Mouse (Mus musculus) megakaryocyte, embryonic 14.5 days (primary cell): ENCODE measurements around the gene Gm884. TPM values are rescaled to one million over a fixed set of nuclear protein-coding genes. Genes with fewer than 3 reads are reported as not detected.

Source experiments
- H3K27me3 ChIP-seq: replicated peaks from 2 replicates; pipeline ENCODE3; 2012; ENCODE audit warnings: inconsistent platforms
- H3K36me3 ChIP-seq: replicated peaks from 2 replicates; pipeline ENCODE3; 2012; ENCODE audit warnings: low read length, inconsistent platforms, mixed read lengths
- H3K4me1 ChIP-seq: 2 replicates; pipeline ENCODE4 v1.6.1; 2012; ENCODE audit warnings: inconsistent platforms
- H3K4me3 ChIP-seq: replicated peaks from 2 replicates; pipeline ENCODE3; 2012; ENCODE audit warnings: moderate library complexity, mild to moderate bottlenecking, inconsistent platforms
- H3K9me3 ChIP-seq: 2 replicates; pipeline ENCODE4 v1.6.1; 2012; ENCODE audit warnings: inconsistent platforms
- FLI1 ChIP-seq: IDR thresholded peaks from 2 replicates; pipeline ENCODE4 v1.6.1; 2012; ENCODE audit warnings: low read length, inconsistent platforms, mixed read lengths
- GATA1 ChIP-seq: IDR thresholded peaks from 3 replicates; pipeline ENCODE4 v1.6.1; 2012; ENCODE audit warnings: mixed read lengths, low read length, inconsistent platforms, borderline replicate concordance
- polyA plus RNA-seq: library from polyadenylated mRNA; stranded (reverse); fragments of >175 nt; gene quantifications from 2 replicates; pipeline ENCODE4 v1.2.3, GENCODE M21; 2012; ENCODE audit warnings: low replicate concordance; ENCODE audit not compliant: insufficient read depth

The Gm884 gene
- polyA plus RNA-seq, 1 experiment = not detected

GRCm38 (mm10) chr11:103504497-103504896 is 116.4 kb downstream of the Gm884 start, which contains the start of gene Lrrc37a:
TSS of gene Lrrc37a (minus strand) at chr11:103504597.
- TF ChIP-seq GATA1 = no peak
- TF ChIP-seq FLI1 = no peak
- no peaks in the 10 kb centered on the region for H3K36me3 ChIP-seq
- H3K9me3 ChIP-seq = no peaks in the 10 kb centered on the region
- no peaks in the 10 kb centered on the region for H3K4me1 ChIP-seq
- no peak within 1 kb of the TSS for H3K4me3 ChIP-seq
- peaks cover 30% of the 10 kb centered on the region for H3K27me3 ChIP-seq

Other genes starting within 250 kb of the Gm884 start
- 8.1 and 12.1 TPM in 2 replicates for gene Plekhm1, start 208.5 kb downstream of the Gm884 start, polyA plus RNA-seq
- gene Lrrc37a, start 116.5 kb downstream of the Gm884 start, polyA plus RNA-seq = not detected in 2 replicates
- not detected in 2 replicates for gene Lyzl6, start 17.8 kb upstream of the Gm884 start, polyA plus RNA-seq
- gene Rprml, start 28.4 kb upstream of the Gm884 start, polyA plus RNA-seq = not detected in 2 replicates
- 4.5 and 7.8 TPM in 2 replicates for gene Gosr2, start 76.8 kb upstream of the Gm884 start, polyA plus RNA-seq
- gene Wnt9b, start 128.7 kb upstream of the Gm884 start, polyA plus RNA-seq = not detected in 2 replicates
- not detected in 2 replicates for gene Wnt3, start 153.0 kb upstream of the Gm884 start, polyA plus RNA-seq